Mouse (Mus musculus) forebrain, embryonic 12.5 days (tissue): ENCODE data around the gene Ppfibp1. TPM values are rescaled to one million over a fixed set of nuclear protein-coding genes. Genes with fewer than 3 reads are reported as not detected.

Source experiments
- ATAC-seq: fragments of 200-750 bp; cut with Nextera tagmentation; 2 replicates; pipeline ENCODE4 v1.8.0; 2017; ENCODE audit warnings: moderate TSS enrichment; ENCODE audit not compliant: low FRiP score
- H3K27ac ChIP-seq: fragments of 300-500 bp; sonication (generic); 2 replicates; pipeline ENCODE4 v1.5.1; 2016; ENCODE audit warnings: mild to moderate bottlenecking
- H3K27me3 ChIP-seq: fragments of 300-500 bp; sonication (generic); 2 replicates; pipeline ENCODE4 v1.6.1; 2016; ENCODE audit warnings: mild to moderate bottlenecking
- H3K36me3 ChIP-seq: fragments of 300-500 bp; sonication (generic); replicated peaks from 2 replicates; pipeline ENCODE4 v1.6.1; 2016; ENCODE audit warnings: mild to moderate bottlenecking
- H3K4me1 ChIP-seq: fragments of 300-500 bp; sonication (generic); 2 replicates; pipeline ENCODE4 v1.6.1; 2016
- H3K4me2 ChIP-seq: fragments of 300-500 bp; sonication (generic); 2 replicates; pipeline ENCODE4 v1.6.1; 2016; ENCODE audit warnings: mild to moderate bottlenecking, moderate library complexity
- H3K4me3 ChIP-seq: fragments of 300-500 bp; sonication (generic); replicated peaks from 2 replicates; pipeline ENCODE4 v1.5.1; 2016; ENCODE audit warnings: mild to moderate bottlenecking
- H3K9ac ChIP-seq: fragments of 300-500 bp; sonication (generic); 2 replicates; pipeline ENCODE4 v1.6.1; 2016; ENCODE audit warnings: mild to moderate bottlenecking
- H3K9me3 ChIP-seq: fragments of 300-500 bp; sonication (generic); 2 replicates; pipeline ENCODE4 v1.6.1; 2016
- WGBS: fragments of 180-500 bp; shearing (Covaris S2); methylation state at CpG from one replicate; pipeline ENCODE4 v1.1.7; 2016; 5-methylcytosine and 5-hydroxymethylcytosine counted together
- polyA plus RNA-seq: library from polyadenylated mRNA; unstranded; fragments of >200 nt; fragmentation: Nextera tagmentation; extraction: Ambion mirVana; gene quantifications from 2 replicates; pipeline ENCODE4 v1.2.1, GENCODE M21; 2016

The Ppfibp1 gene
- polyA plus RNA-seq, 1 experiment from 2014 or later, result 29.9 TPM

GRCm38 (mm10) chr6:146995878-146996277 lies 107.6 kb downstream of the Ppfibp1 start:
- 85% methylated on average over 6 of the region's 6 CpGs for WGBS
- H3K9ac ChIP-seq, result no peak overlapping the region
- H3K27me3 ChIP-seq, result no peaks in the 10 kb centered on the region
- H3K4me2 ChIP-seq, result no peak overlapping the region
- no peak overlapping the region for H3K27ac ChIP-seq
- H3K4me1 ChIP-seq, result no peaks in the 10 kb centered on the region
- no peak overlapping the region for H3K4me3 ChIP-seq
- no peaks in the 10 kb centered on the region for H3K9me3 ChIP-seq
- no peak for ATAC-seq
- H3K36me3 ChIP-seq, result no peaks in the 10 kb centered on the region; the same call in none of the 2 replicates

GRCm38 (mm10) chr6:146997006-146997405 lies 108.7 kb downstream of the Ppfibp1 start:
- no peaks in the 10 kb centered on the region for H3K4me1 ChIP-seq
- no peaks in the 10 kb centered on the region for H3K9me3 ChIP-seq
- no peak overlapping the region for H3K9ac ChIP-seq
- no peak overlapping the region for H3K4me3 ChIP-seq
- ATAC-seq, result no peak
- no peaks in the 10 kb centered on the region; the same call in none of the 2 replicates for H3K36me3 ChIP-seq
- no peak overlapping the region for H3K4me2 ChIP-seq
- 90% methylated on average over 6 of the region's 6 CpGs for WGBS
- H3K27me3 ChIP-seq, result no peaks in the 10 kb centered on the region
- H3K27ac ChIP-seq, result no peak overlapping the region

DNA sequence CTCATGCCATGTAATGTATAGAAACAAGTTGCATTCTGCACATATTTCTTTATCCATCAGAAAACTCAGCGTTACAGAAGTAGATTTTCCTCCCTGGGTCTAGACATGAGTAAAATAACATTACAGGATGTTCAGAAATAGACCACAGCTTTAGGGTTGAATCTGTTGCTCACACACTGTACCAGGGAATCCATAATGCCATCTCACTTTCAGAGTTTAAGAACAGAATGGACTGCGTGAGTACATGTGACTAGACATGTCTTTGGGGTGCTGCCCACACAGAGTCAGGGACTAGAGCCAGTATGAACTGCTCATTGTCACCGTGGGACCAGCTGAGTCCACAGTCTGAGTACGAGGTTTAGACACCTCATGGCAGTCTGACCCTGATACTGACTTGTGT lies 110.4 kb downstream of the Ppfibp1 start:
- no peaks in the 10 kb centered on the region for H3K4me1 ChIP-seq
- H3K27ac ChIP-seq, result no peak overlapping the region
- no peaks in the 10 kb centered on the region for H3K27me3 ChIP-seq
- no peaks in the 10 kb centered on the region for H3K9me3 ChIP-seq
- no peak overlapping the region for H3K9ac ChIP-seq
- H3K4me3 ChIP-seq, result no peak overlapping the region
- no peak overlapping the region for H3K4me2 ChIP-seq
- WGBS, result 94% methylated on average over 4 of the region's 4 CpGs
- H3K36me3 ChIP-seq, result no peaks in the 10 kb centered on the region; the same call in none of the 2 replicates
- ATAC-seq, result no peak

- Histone ChIP-seq H3K36me3 (no peaks in the 10 kb centered on the region; the same call in none of the 2 replicates), H3K9ac (no peak overlapping the region), H3K4me1 (no peaks in the 10 kb centered on the region), H3K4me2 (no peak overlapping the region), H3K27ac (no peak overlapping the region), H3K4me3 (no peak overlapping the region), H3K9me3 (no peaks in the 10 kb centered on the region), H3K27me3 (no peaks in the 10 kb centered on the region)
- WGBS, result 89% methylated on average over 9 of the region's 9 CpGs
- ATAC-seq, result no peak
These were observed 111.0 kb downstream of the Ppfibp1 start for GRCm38 (mm10) chr6:146999302-146999701.

GRCm38 (mm10) chr6:146999755-147000154 lies 111.5 kb downstream of the Ppfibp1 start:
- no peaks in the 10 kb centered on the region for H3K4me1 ChIP-seq
- no peak overlapping the region for H3K9ac ChIP-seq
- no peaks in the 10 kb centered on the region for H3K9me3 ChIP-seq
- no peaks in the 10 kb centered on the region; the same call in none of the 2 replicates for H3K36me3 ChIP-seq
- H3K4me2 ChIP-seq, result no peak overlapping the region
- H3K27me3 ChIP-seq, result no peaks in the 10 kb centered on the region
- 80% methylated on average over 2 of the region's 2 CpGs for WGBS
- ATAC-seq, result no peak
- H3K4me3 ChIP-seq, result no peak overlapping the region
- H3K27ac ChIP-seq, result no peak overlapping the region

GRCm38 (mm10) chr6:147008148-147008547 lies 119.9 kb downstream of the Ppfibp1 start:
- H3K4me2 ChIP-seq, result no peak overlapping the region
- no peak for ATAC-seq
- 55% methylated on average over 3 of the region's 3 CpGs for WGBS
- no peaks in the 10 kb centered on the region for H3K27me3 ChIP-seq
- no peak overlapping the region for H3K4me3 ChIP-seq
- H3K9ac ChIP-seq, result no peak overlapping the region
- peaks cover 6% of the 10 kb centered on the region; the same call in 1 of the 2 replicates for H3K36me3 ChIP-seq
- H3K9me3 ChIP-seq, result no peaks in the 10 kb centered on the region
- no peak overlapping the region for H3K27ac ChIP-seq
- H3K4me1 ChIP-seq, result no peaks in the 10 kb centered on the region

- H3K4me2 ChIP-seq, result no peak overlapping the region
- ATAC-seq, result no peak
- no peak overlapping the region for H3K4me3 ChIP-seq
- no peaks in the 10 kb centered on the region for H3K9me3 ChIP-seq
- H3K27me3 ChIP-seq, result no peaks in the 10 kb centered on the region
- peaks cover 6% of the 10 kb centered on the region; the same call in 1 of the 2 replicates for H3K36me3 ChIP-seq
- H3K27ac ChIP-seq, result no peak overlapping the region
- 92% methylated on average over 6 of the region's 6 CpGs for WGBS
- H3K9ac ChIP-seq, result no peak overlapping the region
- no peaks in the 10 kb centered on the region for H3K4me1 ChIP-seq
These were observed 122.1 kb downstream of the Ppfibp1 start for GRCm38 (mm10) chr6:147010358-147010757.

GRCm38 (mm10) chr6:147010811-147011520 lies 122.7 kb downstream of the Ppfibp1 start:
- WGBS, result 89% methylated on average over 15 of the region's 15 CpGs
- Histone ChIP-seq H3K36me3 (peaks cover 6% of the 10 kb centered on the region; the same call in 1 of the 2 replicates), H3K4me3 (no peak overlapping the region), H3K4me2 (no peak overlapping the region), H3K27ac (no peak overlapping the region), H3K9ac (no peak overlapping the region), H3K4me1 (no peaks in the 10 kb centered on the region), H3K27me3 (no peaks in the 10 kb centered on the region), H3K9me3 (no peaks in the 10 kb centered on the region)
- no peak for ATAC-seq

DNA sequence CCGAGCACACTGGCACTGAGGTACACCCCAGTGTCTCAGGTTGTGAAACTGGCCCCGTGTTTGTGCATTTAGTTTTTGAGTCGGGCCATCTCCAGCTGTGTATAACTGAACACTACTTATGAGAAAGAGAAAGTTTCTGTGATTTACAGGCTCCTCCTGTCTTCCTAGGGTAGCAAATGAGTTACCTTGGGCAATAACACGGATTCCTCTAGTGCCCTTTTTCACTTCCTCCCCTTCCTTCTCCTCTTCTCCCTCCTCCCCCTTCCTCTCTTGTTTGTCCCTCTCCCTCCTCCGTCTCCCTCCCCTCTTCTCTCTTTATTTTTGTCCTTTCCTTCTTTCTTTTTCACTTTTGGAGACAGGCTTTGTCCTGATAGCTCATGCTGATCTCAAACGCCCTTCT lies 123.3 kb downstream of the Ppfibp1 start:
- Histone ChIP-seq H3K9me3 (no peaks in the 10 kb centered on the region), H3K4me3 (no peak overlapping the region), H3K27ac (no peak overlapping the region), H3K4me2 (no peak overlapping the region), H3K4me1 (no peaks in the 10 kb centered on the region), H3K36me3 (peaks cover 5% of the 10 kb centered on the region; the same call in 1 of the 2 replicates), H3K9ac (no peak overlapping the region), H3K27me3 (no peaks in the 10 kb centered on the region)
- ATAC-seq, result no peak
- WGBS, result 72% methylated on average over 6 of the region's 6 CpGs

GRCm38 (mm10) chr6:147011977-147012376 lies 123.7 kb downstream of the Ppfibp1 start:
- no peaks in the 10 kb centered on the region for H3K27me3 ChIP-seq
- H3K9ac ChIP-seq, result no peak overlapping the region
- no peak overlapping the region for H3K27ac ChIP-seq
- no peaks in the 10 kb centered on the region for H3K4me1 ChIP-seq
- H3K4me3 ChIP-seq, result no peak overlapping the region
- H3K4me2 ChIP-seq, result no peak overlapping the region
- no peaks in the 10 kb centered on the region for H3K9me3 ChIP-seq
- 76% methylated on average over 6 of the region's 6 CpGs for WGBS
- ATAC-seq, result no peak
- H3K36me3 ChIP-seq, result 0 out of 2 replicates have a peak, but pooled peaks cover 3% of the 10 kb centered on the region

GRCm38 (mm10) chr6:147013546-147013945 lies 125.3 kb downstream of the Ppfibp1 start:
- Histone ChIP-seq H3K27me3 (no peaks in the 10 kb centered on the region), H3K9me3 (no peaks in the 10 kb centered on the region), H3K9ac (no peak overlapping the region), H3K36me3 (no peaks in the 10 kb centered on the region), H3K4me2 (no peak overlapping the region), H3K4me3 (no peak overlapping the region), H3K4me1 (no peaks in the 10 kb centered on the region), H3K27ac (no peak overlapping the region)
- ATAC-seq, result no peak
- WGBS, result 94% methylated on average over 1 of the region's 1 CpGs

- H3K27ac ChIP-seq, result no peak overlapping the region
- H3K4me3 ChIP-seq, result no peak overlapping the region
- 0 out of 2 replicates have a peak, but pooled peaks cover 6% of the 10 kb centered on the region for H3K36me3 ChIP-seq
- no peak for ATAC-seq
- no peaks in the 10 kb centered on the region for H3K4me1 ChIP-seq
- 88% methylated on average over 4 of the region's 4 CpGs for WGBS
- no peaks in the 10 kb centered on the region for H3K9me3 ChIP-seq
- H3K27me3 ChIP-seq, result no peaks in the 10 kb centered on the region
- no peak overlapping the region for H3K9ac ChIP-seq
- H3K4me2 ChIP-seq, result no peak overlapping the region
These were observed 129.6 kb downstream of the Ppfibp1 start for GRCm38 (mm10) chr6:147017906-147018305.

GRCm38 (mm10) chr6:147018364-147018763 lies 130.1 kb downstream of the Ppfibp1 start:
- Histone ChIP-seq H3K36me3 (0 out of 2 replicates have a peak, but pooled peaks cover 6% of the 10 kb centered on the region), H3K27me3 (no peaks in the 10 kb centered on the region), H3K4me2 (no peak overlapping the region), H3K27ac (no peak overlapping the region), H3K4me3 (no peak overlapping the region), H3K9me3 (no peaks in the 10 kb centered on the region), H3K9ac (no peak overlapping the region), H3K4me1 (no peaks in the 10 kb centered on the region)
- no peak for ATAC-seq
- 96% methylated on average over 5 of the region's 5 CpGs for WGBS
